Mouse (Mus musculus) cerebellum, adult 2 months (tissue): ENCODE measurements around the gene Ece1.

Source experiments
- CTCF ChIP-seq: fragments of 200-500 bp; IDR thresholded peaks from 2 replicates; pipeline ENCODE4 v1.5.1; 2011; ENCODE audit warnings: low read depth, mild to moderate bottlenecking, control low read depth, low read length, moderate library complexity, borderline replicate concordance; ENCODE audit not compliant: insufficient read depth
- POLR2A ChIP-seq: fragments of 200-500 bp; IDR thresholded peaks from 2 replicates; pipeline ENCODE4 v1.6.1; 2011; ENCODE audit warnings: low read length, control low read depth, borderline replicate concordance; ENCODE audit not compliant: insufficient read depth

DNA sequence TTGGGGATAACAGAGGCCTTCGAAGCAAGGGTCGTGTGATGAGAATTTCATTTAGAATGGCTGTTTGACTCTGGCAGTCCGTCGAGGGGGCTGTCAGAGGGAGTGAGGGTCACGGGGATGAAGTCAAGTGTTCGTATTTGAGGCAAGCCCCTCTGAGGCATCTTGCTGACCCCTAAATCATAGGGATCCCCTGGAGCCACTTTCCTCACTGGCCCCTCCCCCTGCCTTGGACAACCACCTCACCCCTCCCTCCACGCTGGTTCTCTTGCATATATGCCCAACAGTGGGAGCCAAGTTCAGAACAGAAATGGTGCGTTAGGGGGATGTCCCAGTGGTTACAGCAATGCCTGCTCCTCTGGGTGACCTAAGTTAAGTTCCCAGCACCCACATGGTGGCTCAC lies 49.6 kb downstream of the Ece1 start:
- TF ChIP-seq POLR2A: no peak
- no peak for TF ChIP-seq CTCF
